Mouse (Mus musculus): ENCODE measurements around the gene Oxct1.

The Oxct1 gene

GRCm38 (mm10) chr15:4027671-4028410, 1.7 kb downstream of the Oxct1 start:
- in situ Hi-C loops (cut with MboI, MseI): loop anchor here in 1 of 2 experiments (25.0 kb wide), 1 partner anchor 1084 kb away; the partner anchor contains the start of genes Card6 and Rpl37

GRCm38 (mm10) chr15:4028411-4028700, 2.2 kb downstream of the Oxct1 start:
- in situ Hi-C loops (cut with MboI, MseI): loop anchor here in 1 of 2 experiments (25.0 kb wide), 1 partner anchor 1084 kb away; the partner anchor contains the start of genes Card6 and Rpl37

- in situ Hi-C loops (cut with MboI, MseI): loop anchor here in 1 of 2 experiments (25.0 kb wide), 1 partner anchor 1083 kb away; the partner anchor contains the start of genes Card6 and Rpl37
Observed at GRCm38 (mm10) chr15:4028960-4029359, 2.8 kb downstream of the Oxct1 start.

GRCm38 (mm10) chr15:4033168-4034004, 7.2 kb downstream of the Oxct1 start:
- in situ Hi-C loops (cut with MboI, MseI): loop anchor here (5.0 to 25.0 kb wide), 2 partner anchors 36 to 1079 kb away; partner anchors contain the start of genes AW549877 (in 1 of the 2), Card6 (in 1 of the 2) and Rpl37 (in 1 of the 2)

GRCm38 (mm10) chr15:4042423-4042822, 16.2 kb downstream of the Oxct1 start:
- in situ Hi-C loops (cut with MboI, MseI): loop anchor here in 1 of 2 experiments (5.0 to 25.0 kb wide), 2 partner anchors 45 to 1070 kb away; partner anchors contain the start of genes AW549877, Card6 and Rpl37

GRCm38 (mm10) chr15:4043032-4043471, 16.9 kb downstream of the Oxct1 start:
- in situ Hi-C loops (cut with MboI, MseI): loop anchor here in 1 of 2 experiments (5.0 to 25.0 kb wide), 2 partner anchors 46 to 1069 kb away; partner anchors contain the start of genes AW549877, Card6 and Rpl37

- in situ Hi-C loops (cut with MboI, MseI): no loop called here
Observed at GRCm38 (mm10) chr15:4056627-4057026, 30.4 kb downstream of the Oxct1 start.

GRCm38 (mm10) chr15:4063574-4063973, 37.4 kb downstream of the Oxct1 start:
- in situ Hi-C loops (cut with MboI, MseI): no loop called here

- in situ Hi-C loops (cut with MboI, MseI): no loop called here
Observed at GRCm38 (mm10) chr15:4064013-4064412, 37.8 kb downstream of the Oxct1 start.

GRCm38 (mm10) chr15:4064694-4065093, 38.5 kb downstream of the Oxct1 start:
- in situ Hi-C loops (cut with MboI, MseI): no loop called here

- in situ Hi-C loops (cut with MboI, MseI): no loop called here
Observed at GRCm38 (mm10) chr15:4067273-4067990, 41.2 kb downstream of the Oxct1 start.

- in situ Hi-C loops (cut with MboI, MseI): no loop called here
Observed at GRCm38 (mm10) chr15:4077978-4078377, 51.8 kb downstream of the Oxct1 start.

GRCm38 (mm10) chr15:4078785-4079184, 52.6 kb downstream of the Oxct1 start:
- in situ Hi-C loops (cut with MboI, MseI): no loop called here

GRCm38 (mm10) chr15:4079425-4080189, 53.4 kb downstream of the Oxct1 start:
- in situ Hi-C loops (cut with MboI, MseI): no loop called here

- in situ Hi-C loops (cut with MboI, MseI): no loop called here
Observed at GRCm38 (mm10) chr15:4085600-4086384, 59.6 kb downstream of the Oxct1 start.

- in situ Hi-C loops (cut with MboI, MseI): no loop called here
Observed at GRCm38 (mm10) chr15:4087446-4087845, 61.3 kb downstream of the Oxct1 start.

- in situ Hi-C loops (cut with MboI, MseI): no loop called here
Observed at GRCm38 (mm10) chr15:4087914-4088313, 61.7 kb downstream of the Oxct1 start.

- in situ Hi-C loops (cut with MboI, MseI): no loop called here
Observed at GRCm38 (mm10) chr15:4090601-4091000, 64.4 kb downstream of the Oxct1 start.

GRCm38 (mm10) chr15:4092586-4092985, 66.4 kb downstream of the Oxct1 start:
- in situ Hi-C loops (cut with MboI, MseI): no loop called here

Data from T-helper 17 cell (primary cell).